Mouse (Mus musculus) heart, embryonic 13.5 days (tissue): ENCODE results near the gene Meis1. TPM values are rescaled to one million over a fixed set of nuclear protein-coding genes. Genes with fewer than 3 reads are reported as not detected.

Experiments
- ATAC-seq: fragments of 200-750 bp; cut with Nextera tagmentation; 2 replicates; pipeline ENCODE4 v1.8.0; 2017; ENCODE audit warnings: moderate TSS enrichment; ENCODE audit not compliant: insufficient number of reproducible peaks, low FRiP score, low TSS enrichment; ENCODE audit errors: extremely low read depth
- H3K27ac ChIP-seq: fragments of 300-500 bp; sonication (generic); replicated peaks from 2 replicates; pipeline ENCODE4 v1.5.1; 2015; ENCODE audit warnings: moderate library complexity, mild to moderate bottlenecking, inconsistent platforms
- H3K27me3 ChIP-seq: fragments of 300-500 bp; sonication (generic); replicated peaks from 2 replicates; pipeline ENCODE4 v1.6.1; 2015; ENCODE audit warnings: mild to moderate bottlenecking, inconsistent platforms
- H3K36me3 ChIP-seq: fragments of 300-500 bp; sonication (generic); 2 replicates; pipeline ENCODE4 v1.6.1; 2015; ENCODE audit warnings: mild to moderate bottlenecking, inconsistent platforms
- H3K4me1 ChIP-seq: fragments of 300-500 bp; sonication (generic); 2 replicates; pipeline ENCODE4 v1.6.1; 2015; ENCODE audit warnings: inconsistent platforms
- H3K4me2 ChIP-seq: fragments of 300-500 bp; sonication (generic); 2 replicates; pipeline ENCODE4 v1.6.1; 2015; ENCODE audit warnings: inconsistent platforms, mild to moderate bottlenecking, moderate library complexity
- H3K4me3 ChIP-seq: fragments of 300-500 bp; sonication (generic); 2 replicates; pipeline ENCODE4 v1.5.1; 2015; ENCODE audit warnings: moderate library complexity, mild to moderate bottlenecking, inconsistent platforms
- H3K9ac ChIP-seq: fragments of 300-500 bp; sonication (generic); 2 replicates; pipeline ENCODE4 v1.6.1; 2015; ENCODE audit warnings: inconsistent platforms, mild to moderate bottlenecking, moderate library complexity
- H3K9me3 ChIP-seq: fragments of 300-500 bp; sonication (generic); 2 replicates; pipeline ENCODE4 v1.6.1; 2016; ENCODE audit warnings: inconsistent platforms
- WGBS: fragments of 180-500 bp; shearing (Covaris S2); methylation state at CpG from one replicate; pipeline ENCODE4 v1.1.7; 2015; ENCODE audit warnings: mixed read lengths; 5-methylcytosine and 5-hydroxymethylcytosine counted together
- polyA plus RNA-seq: library from polyadenylated mRNA; unstranded; fragments of >200 nt; fragmentation: Nextera tagmentation; extraction: Ambion mirVana; gene quantifications from 2 replicates; pipeline ENCODE4 v1.2.1, GENCODE M21; 2015

Meis1 gene
- polyA plus RNA-seq, 1 experiment from 2014 or later, result 65.4 TPM

GRCm38 (mm10) chr11:18944209-18944608, 74.6 kb downstream of the Meis1 start:
- Histone ChIP-seq H3K36me3 (peaks cover 9% of the 10 kb centered on the region; the same call in 1 of the 2 replicates), H3K4me3 (no peak overlapping the region), H3K27ac (peak overlapping the region; percentile 28; the same call in 1 of the 2 replicates), H3K4me2 (no peak overlapping the region), H3K4me1 (peaks cover 89% of the 10 kb centered on the region), H3K27me3 (no peaks in the 10 kb centered on the region), H3K9me3 (no peaks in the 10 kb centered on the region), H3K9ac (no peak overlapping the region)
- no peak for ATAC-seq
- WGBS, result 66% methylated on average over 7 of the region's 7 CpGs

DNA sequence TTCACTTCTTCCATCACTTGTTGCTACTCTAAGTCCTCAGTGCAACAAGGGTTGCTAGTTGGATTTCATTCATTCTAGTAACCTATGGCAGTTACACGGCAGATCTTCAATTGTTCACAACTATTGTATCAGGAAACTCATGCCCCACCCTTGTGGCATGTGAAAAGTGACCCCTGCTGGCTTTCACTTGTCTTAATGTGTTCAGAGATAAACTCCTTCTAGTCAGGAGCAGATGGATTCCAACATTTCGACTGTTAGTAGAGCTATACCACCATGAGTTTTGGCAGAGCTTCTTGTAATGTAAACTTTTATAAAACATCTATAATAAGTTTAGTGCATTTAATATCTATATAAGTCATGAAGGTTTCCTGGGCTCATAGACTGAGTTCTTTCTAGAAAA, 75.8 kb downstream of the Meis1 start:
- Histone ChIP-seq H3K4me2 (no peak overlapping the region), H3K27me3 (no peaks in the 10 kb centered on the region), H3K27ac (no peak overlapping the region), H3K9me3 (no peaks in the 10 kb centered on the region), H3K4me3 (no peak overlapping the region), H3K36me3 (peaks cover 9% of the 10 kb centered on the region; the same call in 1 of the 2 replicates), H3K9ac (no peak overlapping the region), H3K4me1 (peaks cover 87% of the 10 kb centered on the region)
- no peak for ATAC-seq
- WGBS, result 39% methylated on average over 2 of the region's 2 CpGs

DNA sequence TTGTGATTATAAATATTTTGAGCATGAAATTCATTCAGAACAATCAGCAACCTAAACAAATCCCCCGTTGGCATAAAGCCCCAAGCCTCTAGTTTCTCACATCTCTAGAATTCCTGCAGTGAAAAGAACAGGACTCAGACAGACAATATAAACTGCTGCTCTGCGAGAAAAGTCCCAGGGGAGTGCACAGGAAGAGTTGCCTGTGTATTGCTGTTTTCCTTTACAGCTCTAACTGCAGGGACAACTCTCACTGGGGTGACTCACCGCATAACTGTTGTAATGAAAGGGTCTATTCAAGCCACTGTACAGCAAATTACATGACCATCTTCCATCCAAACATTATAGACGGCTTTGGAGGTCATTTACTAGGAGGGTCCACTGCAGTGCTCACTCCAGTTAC, 77.9 kb downstream of the Meis1 start:
- H3K4me3 ChIP-seq, result no peak overlapping the region
- peak overlapping the region; percentile 0; the same call in 1 of the 2 replicates for H3K4me2 ChIP-seq
- 44% methylated on average over 4 of the region's 4 CpGs for WGBS
- no peaks in the 10 kb centered on the region for H3K9me3 ChIP-seq
- H3K4me1 ChIP-seq, result peaks cover 79% of the 10 kb centered on the region
- peaks cover 19% of the 10 kb centered on the region for H3K36me3 ChIP-seq
- no peak overlapping the region for H3K9ac ChIP-seq
- peak overlapping the region; percentile 8 for H3K27ac ChIP-seq
- no peaks in the 10 kb centered on the region for H3K27me3 ChIP-seq
- ATAC-seq, result no peak

DNA sequence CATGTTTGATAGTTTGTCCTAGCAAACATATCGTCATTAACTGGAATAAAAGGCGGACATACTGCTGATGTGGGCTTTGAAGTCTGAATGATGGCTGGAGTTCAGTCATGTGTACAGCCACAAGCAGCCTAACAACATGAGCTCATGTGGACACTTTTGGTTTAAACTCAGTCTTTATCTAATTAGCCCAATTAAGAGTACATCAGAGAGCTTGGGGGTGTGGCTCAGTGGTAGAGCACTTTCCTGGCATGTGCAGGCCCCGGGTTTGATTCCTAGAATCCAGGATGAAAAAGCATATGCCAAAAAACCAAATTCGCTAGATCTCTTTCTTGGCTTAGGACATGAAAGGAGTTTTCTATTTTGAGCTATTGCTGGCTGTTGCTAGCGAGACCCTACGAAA, 83.9 kb downstream of the Meis1 start:
- no peak overlapping the region for H3K4me3 ChIP-seq
- H3K36me3 ChIP-seq, result peaks cover 34% of the 10 kb centered on the region
- no peak for ATAC-seq
- no peak overlapping the region for H3K4me2 ChIP-seq
- WGBS, result 88% methylated on average over 6 of the region's 6 CpGs
- H3K9ac ChIP-seq, result no peak overlapping the region
- peaks cover 58% of the 10 kb centered on the region for H3K4me1 ChIP-seq
- no peaks in the 10 kb centered on the region for H3K27me3 ChIP-seq
- H3K27ac ChIP-seq, result 0 out of 2 replicates have a peak overlapping the region, but pooled peaks have one; percentile 12
- H3K9me3 ChIP-seq, result no peaks in the 10 kb centered on the region

- H3K9me3 ChIP-seq, result no peaks in the 10 kb centered on the region
- H3K4me2 ChIP-seq, result peak overlapping the region; percentile 22
- peaks cover 25% of the 10 kb centered on the region for H3K36me3 ChIP-seq
- H3K27me3 ChIP-seq, result no peaks in the 10 kb centered on the region
- H3K27ac ChIP-seq, result peak overlapping the region; percentile 39
- peaks cover 55% of the 10 kb centered on the region for H3K4me1 ChIP-seq
- 0 out of 2 replicates have a peak overlapping the region, but pooled peaks have one; percentile 14 for H3K9ac ChIP-seq
- H3K4me3 ChIP-seq, result no peak overlapping the region
- no peak for ATAC-seq
- WGBS, result 47% methylated on average over 15 of the region's 15 CpGs
Observed at GRCm38 (mm10) chr11:18931001-18931874, 87.5 kb downstream of the Meis1 start.

- Histone ChIP-seq H3K4me3 (no peak overlapping the region), H3K36me3 (peaks cover 22% of the 10 kb centered on the region), H3K4me1 (peaks cover 58% of the 10 kb centered on the region), H3K9me3 (no peaks in the 10 kb centered on the region), H3K27ac (peak overlapping the region; percentile 39), H3K9ac (no peak overlapping the region), H3K4me2 (no peak overlapping the region), H3K27me3 (no peaks in the 10 kb centered on the region)
- ATAC-seq, result no peak
- 82% methylated on average over 17 of the region's 17 CpGs for WGBS
Observed at GRCm38 (mm10) chr11:18929779-18930728, 88.7 kb downstream of the Meis1 start.

DNA sequence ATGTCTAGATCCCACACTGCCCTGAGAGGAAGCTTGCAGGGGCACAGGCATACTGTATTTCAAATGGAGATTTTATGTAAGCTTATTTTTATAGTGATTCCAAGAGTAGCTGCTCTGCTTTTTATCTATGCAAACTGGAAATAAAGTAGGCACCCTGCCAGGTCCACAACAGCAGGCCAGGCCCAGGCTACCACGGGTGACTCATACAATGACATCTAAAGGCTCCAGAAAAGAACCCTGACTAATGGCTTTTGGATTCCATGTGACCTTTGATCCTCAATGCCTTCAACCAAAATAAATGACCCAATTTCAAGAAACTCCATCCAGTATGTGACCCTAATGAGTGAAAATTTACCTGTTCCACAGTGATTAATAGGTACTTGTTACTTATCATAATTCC, 91.4 kb downstream of the Meis1 start:
- no peak overlapping the region; the same call in 1 of the 2 replicates for H3K9ac ChIP-seq
- no peaks in the 10 kb centered on the region for H3K27me3 ChIP-seq
- peaks cover 74% of the 10 kb centered on the region for H3K4me1 ChIP-seq
- peak overlapping the region; percentile 71 for H3K27ac ChIP-seq
- 4% methylated on average over 1 of the region's 1 CpGs for WGBS
- no peaks in the 10 kb centered on the region for H3K9me3 ChIP-seq
- peak overlapping the region; percentile 8; the same call in 1 of the 2 replicates for H3K4me2 ChIP-seq
- peak; percentile 61; the same call in 1 of the 2 replicates for ATAC-seq
- H3K4me3 ChIP-seq, result no peak overlapping the region
- peaks cover 18% of the 10 kb centered on the region; the same call in 1 of the 2 replicates for H3K36me3 ChIP-seq

- Histone ChIP-seq H3K4me3 (no peak overlapping the region), H3K9ac (no peak overlapping the region; the same call in 1 of the 2 replicates), H3K4me1 (peaks cover 70% of the 10 kb centered on the region), H3K36me3 (peaks cover 18% of the 10 kb centered on the region; the same call in 1 of the 2 replicates), H3K4me2 (peak overlapping the region; percentile 8; the same call in 1 of the 2 replicates), H3K27me3 (no peaks in the 10 kb centered on the region), H3K27ac (peak overlapping the region; percentile 71), H3K9me3 (no peaks in the 10 kb centered on the region)
- ATAC-seq, result no peak
- WGBS, result 35% methylated on average over 2 of the region's 2 CpGs
Observed at GRCm38 (mm10) chr11:18926798-18927197, 92.0 kb downstream of the Meis1 start.

- Histone ChIP-seq H3K27me3 (no peaks in the 10 kb centered on the region), H3K4me1 (peaks cover 53% of the 10 kb centered on the region), H3K9me3 (no peaks in the 10 kb centered on the region), H3K36me3 (peaks cover 27% of the 10 kb centered on the region), H3K27ac (peak overlapping the region; percentile 25), H3K4me3 (no peak overlapping the region), H3K4me2 (no peak overlapping the region), H3K9ac (no peak overlapping the region)
- no peak for ATAC-seq
- WGBS, result 57% methylated on average over 2 of the region's 2 CpGs
Observed at GRCm38 (mm10) chr11:18924583-18925334, 94.0 kb downstream of the Meis1 start.

DNA sequence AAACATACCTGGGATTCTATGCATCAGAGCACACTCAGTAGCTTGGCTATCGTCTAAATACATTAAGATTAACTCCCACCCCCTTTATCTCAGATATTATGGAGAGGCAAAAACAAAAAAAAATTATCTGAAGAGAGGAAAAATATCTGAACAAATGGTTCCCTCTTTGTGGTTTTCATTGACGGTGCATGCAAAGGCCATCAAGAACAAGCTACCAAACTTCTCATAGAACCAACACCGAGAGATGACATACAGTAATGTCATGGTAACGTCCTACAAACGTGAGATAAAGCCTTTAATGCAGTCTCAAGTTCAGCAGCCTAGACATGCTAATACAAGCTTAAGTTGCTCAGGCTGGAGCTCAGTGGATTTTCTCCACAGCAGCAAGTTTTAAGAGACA, 95.5 kb downstream of the Meis1 start:
- H3K4me1 ChIP-seq, result peaks cover 65% of the 10 kb centered on the region
- no peak overlapping the region for H3K9ac ChIP-seq
- H3K27ac ChIP-seq, result no peak overlapping the region
- no peaks in the 10 kb centered on the region for H3K9me3 ChIP-seq
- H3K27me3 ChIP-seq, result no peaks in the 10 kb centered on the region
- ATAC-seq, result no peak
- H3K36me3 ChIP-seq, result peaks cover 34% of the 10 kb centered on the region
- H3K4me2 ChIP-seq, result no peak overlapping the region
- H3K4me3 ChIP-seq, result no peak overlapping the region
- WGBS, result 70% methylated on average over 5 of the region's 5 CpGs
